Mouse (Mus musculus) heart, embryonic 14.5 days (tissue): ENCODE results near the gene Cox8a. TPM values are rescaled to one million over a fixed set of nuclear protein-coding genes. Genes with fewer than 3 reads are reported as not detected.

ENCODE experiments used
- ATAC-seq: fragments of 200-750 bp; cut with Nextera tagmentation; 2 replicates; pipeline ENCODE4 v1.8.0; 2017; ENCODE audit warnings: low read depth, moderate TSS enrichment; ENCODE audit not compliant: insufficient number of reproducible peaks, insufficient read depth, low FRiP score
- H3K27ac ChIP-seq, 2 experiments: fragments of 200-500 bp in 1 of 2; fragments of 300-500 bp in 1 of 2; sonication (generic) in 1 of 2; replicated peaks in 1 of 2; 2 replicates each; pipeline ENCODE4 v1.5.1; 2012 to 2014; ENCODE audit warnings: low read depth in 2 of 2, low read length in 2 of 2, control low read depth in 1 of 2, mild to moderate bottlenecking in 1 of 2, mixed read lengths in 1 of 2; ENCODE audit not compliant: control insufficient read depth in 1 of 2, insufficient read depth in 1 of 2
- H3K27me3 ChIP-seq: fragments of 300-500 bp; sonication (generic); 2 replicates; pipeline ENCODE4 v1.6.1; 2014; ENCODE audit warnings: mild to moderate bottlenecking, low read length, control low read depth; ENCODE audit not compliant: control insufficient read depth, insufficient read depth
- H3K36me3 ChIP-seq: fragments of 300-500 bp; sonication (generic); 2 replicates; pipeline ENCODE4 v1.6.1; 2014; ENCODE audit warnings: mild to moderate bottlenecking, control low read depth, low read length, mixed read lengths; ENCODE audit not compliant: control insufficient read depth, insufficient read depth
- H3K4me1 ChIP-seq, 2 experiments: fragments of 200-500 bp in 1 of 2; fragments of 300-500 bp in 1 of 2; sonication (generic) in 1 of 2; 2 replicates each; pipeline ENCODE4 v1.6.1; 2012 to 2014; ENCODE audit warnings: low read length in 2 of 2, control low read depth in 1 of 2, mixed read lengths in 1 of 2; ENCODE audit not compliant: control insufficient read depth in 2 of 2, insufficient read depth in 2 of 2
- H3K4me2 ChIP-seq: fragments of 300-500 bp; sonication (generic); 2 replicates; pipeline ENCODE4 v1.6.1; 2014; ENCODE audit warnings: mild to moderate bottlenecking, low read length
- H3K4me3 ChIP-seq, 2 experiments: fragments of 200-500 bp in 1 of 2; fragments of 300-500 bp in 1 of 2; sonication (generic) in 1 of 2; 2 replicates each; pipeline ENCODE4 v1.5.1; 2012 to 2014; ENCODE audit warnings: low read length in 2 of 2, mild to moderate bottlenecking in 2 of 2, control low read depth in 1 of 2, low read depth in 1 of 2, moderate library complexity in 1 of 2; ENCODE audit not compliant: control insufficient read depth in 1 of 2, insufficient read depth in 1 of 2
- H3K9ac ChIP-seq: fragments of 300-500 bp; sonication (generic); 2 replicates; pipeline ENCODE4 v1.6.1; 2014; ENCODE audit warnings: mild to moderate bottlenecking, low read length
- H3K9me3 ChIP-seq: fragments of 300-500 bp; sonication (generic); 2 replicates; pipeline ENCODE4 v1.6.1; 2016; ENCODE audit warnings: low read length, control low read depth; ENCODE audit not compliant: control insufficient read depth
- WGBS: fragments of 180-500 bp; shearing (Covaris S2); extraction: QIAGEN DNeasy Blood & Tissue Kit; methylation state at CpG from one replicate; pipeline ENCODE4 v1.1.7; 2014; 5-methylcytosine and 5-hydroxymethylcytosine counted together
- polyA plus RNA-seq: library from polyadenylated mRNA; unstranded; fragments of >200 nt; fragmentation: Nextera tagmentation; extraction: Ambion mirVana; gene quantifications from 2 replicates; pipeline ENCODE4 v1.2.1, GENCODE M21; 2014

The Cox8a gene
- polyA plus RNA-seq, 1 experiment from 2014 or later: 2,575 TPM

DNA sequence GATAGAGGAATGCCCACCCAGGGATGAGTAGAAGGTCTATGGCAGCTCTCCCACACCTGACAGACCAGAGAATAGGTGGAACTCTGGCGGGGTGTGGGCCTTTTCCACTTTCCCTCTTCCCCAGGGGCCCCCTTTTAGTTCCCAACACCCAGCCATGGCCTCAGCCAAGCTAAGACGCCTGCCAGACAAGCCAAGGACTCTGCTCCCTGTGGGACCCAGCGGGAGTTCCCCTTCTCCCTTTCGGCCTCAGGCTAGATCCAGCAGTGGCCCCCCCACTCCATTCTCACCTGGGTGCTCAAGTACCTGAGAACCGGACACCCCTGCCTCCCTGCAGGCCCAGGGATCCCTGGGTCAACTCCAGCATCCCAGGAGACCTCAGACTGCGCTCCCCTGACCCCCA lies 4.8 kb upstream of the Cox8a start:
- no peak overlapping the region for H3K4me2 ChIP-seq
- H3K9me3 ChIP-seq: no peaks in the 10 kb centered on the region
- no peak overlapping the region for H3K27ac ChIP-seq
- ATAC-seq: no peak
- no peaks in the 10 kb centered on the region for H3K27me3 ChIP-seq
- H3K9ac ChIP-seq: no peak overlapping the region
- peaks cover 21% of the 10 kb centered on the region for H3K36me3 ChIP-seq
- peaks cover 0 to 4% of the 10 kb centered on the region in 2 experiments; a peak in 1 of 4 replicates for H3K4me1 ChIP-seq
- 90% methylated on average over 6 of the region's 6 CpGs for WGBS
- H3K4me3 ChIP-seq: no peak overlapping the region

DNA sequence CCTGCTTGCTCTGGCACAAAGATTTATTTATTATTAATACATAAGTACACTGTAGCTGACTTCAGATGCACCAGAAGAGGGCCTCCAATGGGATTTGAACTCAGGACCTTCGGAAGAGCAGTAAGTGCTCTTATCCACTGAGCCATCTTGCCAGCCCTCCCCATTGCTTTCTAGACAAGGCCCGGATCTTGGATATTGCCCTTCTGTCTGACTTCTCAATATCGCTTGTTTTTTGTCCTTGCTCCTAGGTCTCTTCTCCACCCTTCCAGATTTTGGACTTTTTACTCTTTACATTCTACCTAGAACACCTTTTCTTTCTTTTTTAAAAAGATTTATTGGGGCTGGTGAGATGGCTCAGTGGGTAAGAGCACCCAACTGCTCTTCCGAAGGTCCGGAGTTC lies 1.3 kb upstream of the Cox8a start:
- ATAC-seq: no peak
- no peak overlapping the region for H3K4me3 ChIP-seq
- H3K9me3 ChIP-seq: no peaks in the 10 kb centered on the region
- 88% methylated on average over 5 of the region's 5 CpGs for WGBS
- H3K9ac ChIP-seq: no peak overlapping the region
- H3K4me1 ChIP-seq: peaks cover 16 to 29% of the 10 kb centered on the region in 2 experiments
- peaks cover 27% of the 10 kb centered on the region for H3K36me3 ChIP-seq
- no peaks in the 10 kb centered on the region for H3K27me3 ChIP-seq
- no peak overlapping the region for H3K27ac ChIP-seq
- no peak overlapping the region for H3K4me2 ChIP-seq

DNA sequence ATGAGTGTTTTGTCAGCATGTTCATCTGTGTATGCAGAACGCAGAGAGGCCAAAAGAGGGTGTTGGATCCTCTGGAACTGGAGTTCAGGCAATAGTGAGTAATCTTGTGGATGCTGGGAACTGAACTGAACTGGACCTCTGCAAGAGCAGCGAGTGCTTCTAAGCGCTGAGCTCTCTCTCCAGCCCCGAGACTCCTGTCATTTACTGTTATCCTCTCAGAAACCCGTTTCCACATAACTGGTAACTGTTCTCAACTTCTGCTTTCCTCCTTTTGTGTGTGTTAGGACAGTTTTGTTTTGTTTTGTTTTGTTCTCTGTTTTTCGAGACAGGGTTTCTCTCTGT lies 481 bp upstream of the Cox8a start:
- Histone ChIP-seq H3K36me3 (peaks cover 35% of the 10 kb centered on the region), H3K9me3 (no peaks in the 10 kb centered on the region), H3K4me3 (peak overlapping the region; percentile 15 to 73), H3K4me2 (peak overlapping the region; percentile 63), H3K4me1 (peaks cover 16 to 29% of the 10 kb centered on the region in 2 experiments), H3K27me3 (no peaks in the 10 kb centered on the region), H3K9ac (peak overlapping the region; percentile 27; the same call in 1 of the 2 replicates), H3K27ac (no peak overlapping the region; a peak in 1 of 4 replicates)
- no peak for ATAC-seq
- WGBS: 8% methylated on average over 6 of the region's 6 CpGs

DNA sequence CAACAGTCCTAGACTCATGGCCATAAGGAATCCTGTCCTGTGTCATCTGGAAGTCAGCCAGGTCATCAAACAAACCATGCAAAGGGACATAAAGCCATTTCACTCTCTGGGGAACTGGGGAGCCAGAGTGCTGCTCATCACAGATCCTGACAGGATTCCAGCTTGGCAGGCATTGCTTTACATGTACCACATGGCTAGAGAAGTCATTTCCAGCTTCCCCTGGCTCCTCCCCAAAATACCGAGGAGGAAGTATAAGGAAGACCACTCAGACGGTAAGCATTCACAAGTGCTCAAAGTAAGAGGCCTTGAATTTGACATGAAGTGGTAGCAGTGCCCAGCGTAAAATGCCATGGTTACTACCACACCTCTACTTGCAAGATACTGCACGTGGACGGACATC lies 2.9 kb downstream of the Cox8a start:
- no peak for ATAC-seq
- Histone ChIP-seq H3K9me3 (no peaks in the 10 kb centered on the region), H3K27ac (no peak overlapping the region), H3K36me3 (peaks cover 51% of the 10 kb centered on the region), H3K4me3 (no peak overlapping the region), H3K4me2 (peak overlapping the region; percentile 84; the same call in 1 of the 2 replicates), H3K27me3 (no peaks in the 10 kb centered on the region), H3K4me1 (peaks cover 16 to 29% of the 10 kb centered on the region in 2 experiments), H3K9ac (peak overlapping the region; percentile 21; the same call in 1 of the 2 replicates)
- WGBS: 68% methylated on average over 5 of the region's 5 CpGs

DNA sequence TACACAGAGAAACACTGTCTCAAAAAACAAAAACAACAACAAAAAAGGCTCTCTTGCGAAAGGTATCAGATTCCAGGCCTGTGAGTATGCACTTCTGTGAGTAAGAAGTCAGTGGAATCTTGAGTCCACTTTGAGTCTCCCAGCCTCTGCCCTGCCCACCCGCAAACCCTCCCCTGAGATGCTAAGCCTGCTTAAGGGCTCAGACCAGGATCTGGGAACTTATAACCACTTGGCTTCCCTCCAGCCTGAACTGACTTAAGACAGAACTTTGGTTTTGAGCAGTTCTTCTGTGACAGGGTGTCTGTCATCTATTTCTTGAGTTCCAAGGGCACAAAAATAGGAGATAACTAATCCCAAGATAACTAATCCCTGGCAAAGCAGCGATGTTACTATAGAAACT lies 4.4 kb downstream of the Cox8a start:
- ATAC-seq: no peak
- Histone ChIP-seq H3K4me2 (no peak overlapping the region), H3K4me3 (no peak overlapping the region), H3K27ac (no peak overlapping the region), H3K9ac (no peak overlapping the region), H3K9me3 (no peaks in the 10 kb centered on the region), H3K27me3 (no peaks in the 10 kb centered on the region), H3K36me3 (peaks cover 51% of the 10 kb centered on the region), H3K4me1 (peaks cover 16 to 29% of the 10 kb centered on the region in 2 experiments)
- WGBS: 87% methylated on average over 3 of the region's 3 CpGs

DNA sequence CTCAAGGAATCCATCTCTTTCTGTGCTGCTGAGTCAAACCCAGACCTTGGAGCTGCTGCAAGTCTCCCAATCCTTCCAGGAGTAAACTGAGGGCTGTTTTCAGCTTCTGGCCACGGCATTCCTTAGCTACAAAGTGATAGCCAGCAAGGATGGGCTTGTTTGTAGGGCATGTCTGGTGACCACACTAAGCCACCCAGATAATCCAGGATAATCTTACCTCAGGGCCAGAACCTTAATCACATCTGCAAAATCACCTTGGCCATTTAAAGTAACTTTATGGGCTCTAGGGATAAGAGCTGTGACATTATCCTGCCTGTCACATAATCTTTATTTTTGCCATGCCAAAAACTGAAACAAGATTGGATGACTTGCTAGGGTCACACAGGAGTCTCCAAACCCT lies 5.2 kb downstream of the Cox8a start:
- Histone ChIP-seq H3K4me2 (no peak overlapping the region), H3K4me3 (no peak overlapping the region), H3K9me3 (no peaks in the 10 kb centered on the region), H3K4me1 (peaks cover 16 to 26% of the 10 kb centered on the region in 2 experiments), H3K27me3 (no peaks in the 10 kb centered on the region), H3K27ac (no peak overlapping the region), H3K36me3 (peaks cover 51% of the 10 kb centered on the region), H3K9ac (no peak overlapping the region)
- WGBS: 67% methylated on average over 1 of the region's 1 CpGs
- ATAC-seq: no peak

DNA sequence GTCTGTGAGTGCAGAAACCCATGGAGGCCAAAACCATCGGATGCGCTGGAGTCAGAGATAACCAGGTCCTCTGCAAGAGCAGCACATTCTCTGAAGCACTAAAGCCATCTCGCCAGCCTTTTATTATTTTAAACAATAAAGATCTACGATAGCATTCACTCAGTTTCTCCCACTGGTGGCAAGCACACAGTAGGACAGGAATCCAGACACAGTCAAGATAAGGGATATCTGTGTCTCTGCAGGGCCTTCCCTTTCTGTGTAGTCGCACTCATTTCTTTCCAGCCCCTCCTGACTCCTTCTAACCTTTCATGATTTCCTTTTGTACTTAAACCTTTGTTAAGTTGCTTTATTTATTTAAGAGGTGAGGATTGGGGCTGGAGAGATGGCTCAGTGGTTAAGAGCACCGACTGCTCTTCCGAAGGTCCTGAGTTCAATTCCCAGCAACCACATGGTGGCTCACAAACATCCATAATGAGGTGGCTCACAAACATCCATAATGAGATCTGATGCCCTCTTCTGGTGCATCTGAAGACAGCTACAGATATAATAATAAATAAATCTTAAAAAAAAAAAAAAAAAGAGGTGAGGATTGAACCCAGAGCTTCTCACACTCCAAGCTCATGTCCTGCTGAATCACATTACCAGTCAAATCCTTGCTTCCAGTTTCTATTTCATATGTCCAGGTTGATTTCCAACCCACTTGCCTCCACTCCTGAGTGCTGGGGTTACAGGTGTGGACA lies 7.3 kb downstream of the Cox8a start:
- no peaks in the 10 kb centered on the region for H3K27me3 ChIP-seq
- ATAC-seq: no peak
- H3K4me2 ChIP-seq: no peak overlapping the region
- no peak overlapping the region for H3K9ac ChIP-seq
- H3K36me3 ChIP-seq: peaks cover 37% of the 10 kb centered on the region
- H3K4me1 ChIP-seq: peaks cover 14 to 20% of the 10 kb centered on the region in 2 experiments
- WGBS: 87% methylated on average over 7 of the region's 7 CpGs
- no peak overlapping the region for H3K4me3 ChIP-seq
- no peaks in the 10 kb centered on the region for H3K9me3 ChIP-seq
- H3K27ac ChIP-seq: no peak overlapping the region
